Mouse (Mus musculus) cerebellum, postnatal 36 days (tissue): ENCODE measurements around the gene Hoxd9.

Experiments used
- DNase-seq, 2 experiments: peaks; one replicate each; pipeline ENCODE4 v3.0.0; 2021 to 2022; ENCODE audit warnings: mixed read lengths in 2 of 2

Gene Hoxd9

GRCm38 (mm10) chr2:74714156-74714789 lies 16.7 kb downstream of the Hoxd9 start:
- no peak for DNase-seq

GRCm38 (mm10) chr2:74714881-74715280 lies 17.4 kb downstream of the Hoxd9 start:
- no peak for DNase-seq

GRCm38 (mm10) chr2:74715504-74716241 lies 18.1 kb downstream of the Hoxd9 start:
- DNase-seq = peak; percentile 54 to 56

- DNase-seq = no peak
Observed at GRCm38 (mm10) chr2:74720384-74720783, 22.9 kb downstream of the Hoxd9 start.

- DNase-seq = no peak
Observed at GRCm38 (mm10) chr2:74720955-74721491, 23.5 kb downstream of the Hoxd9 start.

GRCm38 (mm10) chr2:74721882-74722281 lies 24.4 kb downstream of the Hoxd9 start:
- DNase-seq = no peak

- DNase-seq = no peak
Observed at GRCm38 (mm10) chr2:74722949-74723348, 25.4 kb downstream of the Hoxd9 start.

GRCm38 (mm10) chr2:74724244-74725015 lies 26.9 kb downstream of the Hoxd9 start:
- DNase-seq = no peak

- no peak for DNase-seq
Observed at GRCm38 (mm10) chr2:74725171-74725570, 27.6 kb downstream of the Hoxd9 start.

GRCm38 (mm10) chr2:74726551-74726950 lies 29.0 kb downstream of the Hoxd9 start, which contains the start of gene Gm28230:
Gm28230 (plus strand) TSS chr2:74726728.
- DNase-seq = no peak

GRCm38 (mm10) chr2:74726973-74727639 lies 29.6 kb downstream of the Hoxd9 start:
- DNase-seq = no peak

GRCm38 (mm10) chr2:74727640-74728302 lies 30.2 kb downstream of the Hoxd9 start:
- DNase-seq = no peak

GRCm38 (mm10) chr2:74728303-74728680 lies 30.8 kb downstream of the Hoxd9 start:
- no peak for DNase-seq

GRCm38 (mm10) chr2:74730331-74730730 lies 32.8 kb downstream of the Hoxd9 start:
- DNase-seq = no peak

- DNase-seq = no peak
Observed at GRCm38 (mm10) chr2:74731055-74731454, 33.5 kb downstream of the Hoxd9 start.

- no peak for DNase-seq
Observed at GRCm38 (mm10) chr2:74731799-74732512, 34.4 kb downstream of the Hoxd9 start.

GRCm38 (mm10) chr2:74732513-74733316 lies 35.2 kb downstream of the Hoxd9 start:
- DNase-seq = no peak

GRCm38 (mm10) chr2:74733317-74733661 lies 35.8 kb downstream of the Hoxd9 start:
- DNase-seq = no peak

GRCm38 (mm10) chr2:74733765-74734164 lies 36.2 kb downstream of the Hoxd9 start:
- no peak for DNase-seq

GRCm38 (mm10) chr2:74734451-74734850 lies 36.9 kb downstream of the Hoxd9 start:
- DNase-seq = no peak
